In the genomic region with DNA sequence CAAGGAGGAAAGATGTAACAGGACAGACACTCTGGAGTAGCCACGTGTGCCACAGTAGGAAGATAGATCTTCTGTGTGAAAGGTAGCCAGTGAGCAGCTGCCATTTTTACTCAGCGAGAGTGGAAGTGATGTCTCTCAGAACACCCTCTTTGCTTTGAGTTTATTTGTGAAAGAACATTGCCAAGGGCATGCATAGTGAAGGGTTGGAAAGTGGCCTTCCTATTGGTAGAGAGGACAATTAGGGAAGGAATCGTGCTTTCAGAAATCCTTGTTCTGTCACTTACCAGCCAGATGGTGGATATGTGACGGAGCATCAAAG, we compare ENCODE assay signal across 17 mouse cellular contexts. TPM values are rescaled to one million over a fixed set of nuclear protein-coding genes. Genes with fewer than 3 reads are reported as not detected.
DNase-seq lines count a peak whose midpoint lies in the region; ATAC-seq and TF ChIP-seq lines count a peak whose summit lies in the region.
"Had no signal": no experiment of that assay in that cellular context is flagged by ENCODE, and none has a peak within 500 bp of the region (broad histone marks: within the 10 kb centered on the region; RNA-seq: fewer than 3 reads in every experiment).

No protein-coding gene starts in this region.

- H3K9ac ChIP-seq in forebrain, embryonic 13.5 days: no peak overlapping the region; the same call in 1 of the 2 replicates
- H3K9ac ChIP-seq in hindbrain, embryonic 14.5 days: no peak overlapping the region
- H3K9ac ChIP-seq in midbrain, postnatal 0 days (replicated peaks; ENCODE audit: low read length, poor library complexity, severe bottlenecking): no peak overlapping the region
- H3K9ac ChIP-seq: limb, embryonic 13.5 days; liver, embryonic 15.5 days had no signal

- H3K27me3 ChIP-seq in forebrain, embryonic 13.5 days: no peaks in the 10 kb centered on the region
- H3K27me3 ChIP-seq in hindbrain, embryonic 14.5 days (ENCODE audit: control insufficient read depth, insufficient read depth, low read length): no peaks in the 10 kb centered on the region
- H3K27me3 ChIP-seq in midbrain, postnatal 0 days (ENCODE audit: insufficient read depth, low read length): no peaks in the 10 kb centered on the region
- H3K27me3 ChIP-seq: limb, embryonic 13.5 days; liver, embryonic 15.5 days had no signal

- H3K27ac ChIP-seq in layer of hippocampus, adult 2 months: peak overlapping the region; percentile 28; the same call in 1 of the 2 replicates
- H3K27ac ChIP-seq in forebrain, embryonic 13.5 days: no peak overlapping the region; the same call in 1 of the 2 replicates
- H3K27ac ChIP-seq in hindbrain, embryonic 14.5 days: 0 out of 2 replicates have a peak overlapping the region, but pooled peaks have one; percentile 9
- no peak overlapping the region for H3K27ac ChIP-seq in midbrain, postnatal 0 days (ENCODE audit: low read depth, low read length)
- H3K27ac ChIP-seq: limb, embryonic 13.5 days; liver, embryonic 15.5 days; stomach, postnatal 0 days had no signal

- peak; percentile 50 for ATAC-seq in forebrain, embryonic 13.5 days
- ATAC-seq in hindbrain, embryonic 14.5 days (ENCODE audit: low FRiP score): 0 out of 2 replicates have a peak, but pooled peaks have one; percentile 51
- ATAC-seq in midbrain, postnatal 0 days (ENCODE audit: low FRiP score): peak; percentile 66; the same call in 1 of the 2 replicates
- ATAC-seq: intestine, embryonic 16.5 days had no signal

- no peak overlapping the region for H3K4me3 ChIP-seq in layer of hippocampus, adult 2 months
- no peak overlapping the region for H3K4me3 ChIP-seq in forebrain, embryonic 13.5 days
- H3K4me3 ChIP-seq in hindbrain, embryonic 14.5 days (replicated peaks; ENCODE audit: low read length): no peak overlapping the region
- no peak overlapping the region for H3K4me3 ChIP-seq in midbrain, postnatal 0 days (ENCODE audit: low read depth, low read length)
- H3K4me3 ChIP-seq: limb, embryonic 13.5 days; liver, embryonic 15.5 days had no signal

- DNase-seq in layer of hippocampus, adult 2 months (ENCODE audit: low spot score in 2 of 2): no peak
- no peak for DNase-seq in layer of hippocampus, adult 9-11 months
- DNase-seq in hindbrain, embryonic 14.5 days (ENCODE audit: low spot score): no peak
- DNase-seq in midbrain, postnatal 0 days (ENCODE audit: low spot score): no peak
- DNase-seq in heart, postnatal 36 days: no peak
- no peak for DNase-seq in frontal cortex, postnatal 36 days (ENCODE audit: low spot score in 2 of 2)
- no peak for DNase-seq in heart, adult 8-10 months (ENCODE audit: low spot score)
- DNase-seq: adrenal gland, postnatal 14 days; cerebellum, postnatal 14 days; heart, postnatal 10 days; lung, postnatal 36 days; thymus, postnatal 25 days had no signal

- TF ChIP-seq CTCF in layer of hippocampus, adult 2 months (conservative IDR thresholded peaks at IDR 0.05): no peak
- no peak for TF ChIP-seq CTCF in midbrain, postnatal 0 days (IDR thresholded peaks at IDR 0.05)

- H3K4me1 ChIP-seq in forebrain, embryonic 13.5 days: peaks cover 12% of the 10 kb centered on the region
- H3K4me1 ChIP-seq in hindbrain, embryonic 14.5 days (replicated peaks; ENCODE audit: control insufficient read depth, insufficient read depth, low read length): peaks cover 13% of the 10 kb centered on the region
- H3K4me1 ChIP-seq in midbrain, postnatal 0 days (ENCODE audit: insufficient read depth, low read length): 0 out of 2 replicates have a peak, but pooled peaks cover 4% of the 10 kb centered on the region

- H3K9me3 ChIP-seq in forebrain, embryonic 13.5 days (replicated peaks): no peaks in the 10 kb centered on the region
- no peaks in the 10 kb centered on the region for H3K9me3 ChIP-seq in hindbrain, embryonic 14.5 days (ENCODE audit: control insufficient read depth, low read length)
- H3K9me3 ChIP-seq in midbrain, postnatal 0 days (ENCODE audit: low read length): no peaks in the 10 kb centered on the region
- H3K9me3 ChIP-seq: limb, embryonic 13.5 days; liver, embryonic 15.5 days had no signal

- 45% methylated on average over 4 of the region's 4 CpGs for WGBS in forebrain, embryonic 13.5 days
- WGBS in hindbrain, embryonic 14.5 days: 37% methylated on average over 4 of the region's 4 CpGs
- WGBS in midbrain, postnatal 0 days: 40% methylated on average over 4 of the region's 4 CpGs

- intact Hi-C loops in heart, postnatal 36 days (cut with DNase I): no loop called here

- no peak overlapping the region for H3K4me2 ChIP-seq in forebrain, embryonic 13.5 days
- peak overlapping the region; percentile 24 for H3K4me2 ChIP-seq in hindbrain, embryonic 14.5 days (replicated peaks)
- no peak overlapping the region for H3K4me2 ChIP-seq in midbrain, postnatal 0 days (ENCODE audit: low read depth, low read length, poor library complexity, severe bottlenecking)
- H3K4me2 ChIP-seq: limb, embryonic 13.5 days; liver, embryonic 15.5 days had no signal

- no peaks in the 10 kb centered on the region for H3K36me3 ChIP-seq in forebrain, embryonic 13.5 days (ENCODE audit: poor library complexity, severe bottlenecking)
- no peaks in the 10 kb centered on the region for H3K36me3 ChIP-seq in hindbrain, embryonic 14.5 days (replicated peaks; ENCODE audit: control insufficient read depth, insufficient read depth)
- no peaks in the 10 kb centered on the region for H3K36me3 ChIP-seq in midbrain, postnatal 0 days (ENCODE audit: insufficient read depth, low read length)
- H3K36me3 ChIP-seq: limb, embryonic 13.5 days; liver, embryonic 15.5 days had no signal

RNA-seq across cellular contexts. Expression of a gene that starts 27.7 kb away (rescaled TPM):
- total RNA-seq in layer of hippocampus, adult 2 months (2021): 10 to 100 TPM; 23.3 to 26.1 TPM
- polyA plus RNA-seq in forebrain, embryonic 13.5 days (2015; fragmentation: Nextera tagmentation; extraction: Ambion mirVana): 26.7 and 30.1 TPM in 2 replicates
- 37.2 and 41.0 TPM in 2 replicates for polyA plus RNA-seq in hindbrain, embryonic 14.5 days (2014; fragmentation: Nextera tagmentation; extraction: Ambion mirVana)
- 51.4 and 56.1 TPM in 2 replicates for total RNA-seq in midbrain, postnatal 0 days (2014; rRNA removed)
- polyA plus RNA-seq in midbrain, postnatal 0 days (2015; fragmentation: Nextera tagmentation; extraction: Ambion mirVana): 17.4 and 20.1 TPM in 2 replicates
- 1 to 10 TPM; 4.3 to 4.6 TPM for total RNA-seq in heart, postnatal 36 days (2021)
- 1 to 10 TPM; 3.3 to 5.0 (median 4.0) TPM for total RNA-seq in heart, adult 8-10 months (2022)

Comparison
In these comparisons a context has a peak if more than half of its experiments do, and no peak if none do; other contexts are left out.
1. H3K27ac ChIP-seq: peak in layer of hippocampus, adult 2 months (single experiment) and hindbrain, embryonic 14.5 days (single experiment); none in forebrain, embryonic 13.5 days (single experiment) and midbrain, postnatal 0 days (single experiment).
2. Peak in every context shown above with its lines, with median percentiles within 50 percentile points of each other: ATAC-seq.